Mouse (Mus musculus): ENCODE measurements at regions not wholly inside any gene's neighbourhood (a gene's known extent, or its start where the extent isn't known, plus 50 kb on each side); places are given as distances from the start of the nearest gene placed in this dataset.
A peak's percentile ranks its signal among the peaks of the same experiment; 100 is the strongest.

- H3K9ac ChIP-seq (replicated peaks; ENCODE audit: low read length), result no peak overlapping the region
- TF ChIP-seq CTCF (IDR thresholded peaks at IDR 0.05; ENCODE audit: low read depth), result no peak
- H3K4me1 ChIP-seq (ENCODE audit: insufficient read depth, low read length), result no peaks in the 10 kb centered on the region
- H3K27me3 ChIP-seq (ENCODE audit: insufficient read depth, low read length), result no peaks in the 10 kb centered on the region
- no peak for ATAC-seq
- no peak overlapping the region for H3K27ac ChIP-seq
- DNase-seq (ENCODE audit: low spot score), result no peak
- H3K36me3 ChIP-seq (ENCODE audit: insufficient read depth, low read length), result no peaks in the 10 kb centered on the region
- no peak overlapping the region for H3K4me3 ChIP-seq (ENCODE audit: low read length)
- H3K4me2 ChIP-seq (ENCODE audit: low read depth, low read length), result no peak overlapping the region
- no peaks in the 10 kb centered on the region for H3K9me3 ChIP-seq (ENCODE audit: low read length)
- WGBS, result 69% methylated on average over 2 of the region's 2 CpGs
Measured at GRCm38 (mm10) chr16:73483214-73483856, 928.3 kb downstream of the Robo2 start.

GRCm38 (mm10) chr16:73482176-73482575 lies 929.4 kb downstream of the Robo2 start:
- 75% methylated on average over 6 of the region's 6 CpGs for WGBS
- no peak overlapping the region for H3K9ac ChIP-seq (replicated peaks; ENCODE audit: low read length)
- DNase-seq (ENCODE audit: low spot score) (no peak), ATAC-seq (no peak)
- H3K27me3 ChIP-seq (ENCODE audit: insufficient read depth, low read length), result no peaks in the 10 kb centered on the region
- no peak overlapping the region for H3K4me3 ChIP-seq (ENCODE audit: low read length)
- H3K9me3 ChIP-seq (ENCODE audit: low read length), result no peaks in the 10 kb centered on the region
- H3K36me3 ChIP-seq (ENCODE audit: insufficient read depth, low read length), result no peaks in the 10 kb centered on the region
- no peak overlapping the region for H3K4me2 ChIP-seq (ENCODE audit: low read depth, low read length)
- H3K4me1 ChIP-seq (ENCODE audit: insufficient read depth, low read length), result no peaks in the 10 kb centered on the region
- no peak for TF ChIP-seq CTCF (IDR thresholded peaks at IDR 0.05; ENCODE audit: low read depth)
- no peak overlapping the region for H3K27ac ChIP-seq

- DNase-seq (ENCODE audit: low spot score) (no peak), ATAC-seq (no peak)
- WGBS, result 80% methylated on average over 2 of the region's 2 CpGs
- Histone ChIP-seq H3K27me3 (ENCODE audit: insufficient read depth, low read length) (no peaks in the 10 kb centered on the region), H3K4me2 (ENCODE audit: low read depth, low read length) (no peak overlapping the region), H3K4me3 (ENCODE audit: low read length) (no peak overlapping the region), H3K4me1 (ENCODE audit: insufficient read depth, low read length) (no peaks in the 10 kb centered on the region), H3K27ac (no peak overlapping the region), H3K36me3 (ENCODE audit: insufficient read depth, low read length) (no peaks in the 10 kb centered on the region), H3K9ac (replicated peaks; ENCODE audit: low read length) (no peak overlapping the region), H3K9me3 (ENCODE audit: low read length) (no peaks in the 10 kb centered on the region)
- TF ChIP-seq CTCF (IDR thresholded peaks at IDR 0.05; ENCODE audit: low read depth), result no peak
Measured at GRCm38 (mm10) chr16:73473502-73473901, 938.1 kb downstream of the Robo2 start.

GRCm38 (mm10) chr16:73471547-73471946 lies 940.1 kb downstream of the Robo2 start:
- Histone ChIP-seq H3K9me3 (ENCODE audit: low read length) (no peaks in the 10 kb centered on the region), H3K4me2 (ENCODE audit: low read depth, low read length) (no peak overlapping the region), H3K36me3 (ENCODE audit: insufficient read depth, low read length) (no peaks in the 10 kb centered on the region), H3K9ac (replicated peaks; ENCODE audit: low read length) (no peak overlapping the region), H3K4me1 (ENCODE audit: insufficient read depth, low read length) (no peaks in the 10 kb centered on the region), H3K27ac (no peak overlapping the region), H3K27me3 (ENCODE audit: insufficient read depth, low read length) (no peaks in the 10 kb centered on the region), H3K4me3 (ENCODE audit: low read length) (no peak overlapping the region)
- ATAC-seq (peak; percentile 55; the same call in 1 of the 2 replicates), DNase-seq (ENCODE audit: low spot score) (peak; percentile 70)
- 35% methylated on average over 5 of the region's 5 CpGs for WGBS
- TF ChIP-seq CTCF (IDR thresholded peaks at IDR 0.05; ENCODE audit: low read depth), result no peak

GRCm38 (mm10) chr16:73470535-73470934 lies 941.1 kb downstream of the Robo2 start:
- DNase-seq (ENCODE audit: low spot score) (peak; percentile 5), ATAC-seq (no peak)
- no peaks in the 10 kb centered on the region for H3K9me3 ChIP-seq (ENCODE audit: low read length)
- no peak overlapping the region for H3K9ac ChIP-seq (replicated peaks; ENCODE audit: low read length)
- no peak overlapping the region for H3K4me2 ChIP-seq (ENCODE audit: low read depth, low read length)
- H3K27me3 ChIP-seq (ENCODE audit: insufficient read depth, low read length), result no peaks in the 10 kb centered on the region
- H3K36me3 ChIP-seq (ENCODE audit: insufficient read depth, low read length), result no peaks in the 10 kb centered on the region
- no peak overlapping the region for H3K27ac ChIP-seq
- H3K4me3 ChIP-seq (ENCODE audit: low read length), result no peak overlapping the region
- H3K4me1 ChIP-seq (ENCODE audit: insufficient read depth, low read length), result no peaks in the 10 kb centered on the region
- 63% methylated on average over 4 of the region's 4 CpGs for WGBS
- TF ChIP-seq CTCF (IDR thresholded peaks at IDR 0.05; ENCODE audit: low read depth), result peak; percentile 12; the same call in 1 of the 2 replicates

GRCm38 (mm10) chr16:73466296-73466695 lies 945.3 kb downstream of the Robo2 start:
- 70% methylated on average over 6 of the region's 6 CpGs for WGBS
- Histone ChIP-seq H3K4me3 (ENCODE audit: low read length) (no peak overlapping the region), H3K4me1 (ENCODE audit: insufficient read depth, low read length) (no peaks in the 10 kb centered on the region), H3K4me2 (ENCODE audit: low read depth, low read length) (no peak overlapping the region), H3K27me3 (ENCODE audit: insufficient read depth, low read length) (no peaks in the 10 kb centered on the region), H3K27ac (no peak overlapping the region), H3K9ac (replicated peaks; ENCODE audit: low read length) (no peak overlapping the region), H3K9me3 (ENCODE audit: low read length) (no peaks in the 10 kb centered on the region), H3K36me3 (ENCODE audit: insufficient read depth, low read length) (no peaks in the 10 kb centered on the region)
- peak; percentile 10 for DNase-seq (ENCODE audit: low spot score)
- TF ChIP-seq CTCF (IDR thresholded peaks at IDR 0.05; ENCODE audit: low read depth), result no peak
- no peak for ATAC-seq

- Histone ChIP-seq H3K4me2 (ENCODE audit: low read depth, low read length) (no peak overlapping the region), H3K36me3 (ENCODE audit: insufficient read depth, low read length) (no peaks in the 10 kb centered on the region), H3K9ac (replicated peaks; ENCODE audit: low read length) (no peak overlapping the region), H3K4me3 (ENCODE audit: low read length) (no peak overlapping the region), H3K27me3 (ENCODE audit: insufficient read depth, low read length) (no peaks in the 10 kb centered on the region), H3K27ac (no peak overlapping the region), H3K9me3 (ENCODE audit: low read length) (no peaks in the 10 kb centered on the region), H3K4me1 (ENCODE audit: insufficient read depth, low read length) (no peaks in the 10 kb centered on the region)
- WGBS, result 93% methylated on average over 4 of the region's 4 CpGs
- ATAC-seq (no peak), DNase-seq (ENCODE audit: low spot score) (no peak)
- TF ChIP-seq CTCF (IDR thresholded peaks at IDR 0.05; ENCODE audit: low read depth), result no peak
Measured at GRCm38 (mm10) chr16:73462516-73462915, 949.1 kb downstream of the Robo2 start.
